Mouse (Mus musculus) kidney, embryonic 16.5 days (tissue): ENCODE results near the gene Gm10721. TPM values are rescaled to one million over a fixed set of nuclear protein-coding genes. Genes with fewer than 3 reads are reported as not detected.
"Not testable (repeated sequence)": the region's sequence is repeated elsewhere in the genome, so short reads cannot be mapped to it uniquely, and the experiment has no call there.

ENCODE experiments used
- ATAC-seq: fragments of 200-750 bp; cut with Nextera tagmentation; 2 replicates; pipeline ENCODE4 v1.8.0; 2017; ENCODE audit warnings: moderate TSS enrichment; ENCODE audit not compliant: low FRiP score, low TSS enrichment
- H3K27ac ChIP-seq: fragments of 300-500 bp; sonication (generic); 2 replicates; pipeline ENCODE4 v1.5.1; 2014; ENCODE audit warnings: low read length
- H3K27me3 ChIP-seq: fragments of 300-500 bp; sonication (generic); 2 replicates; pipeline ENCODE4 v1.6.1; 2014; ENCODE audit warnings: low read length, control low read depth, mixed read lengths; ENCODE audit not compliant: insufficient read depth
- H3K36me3 ChIP-seq: fragments of 300-500 bp; sonication (generic); 2 replicates; pipeline ENCODE4 v1.6.1; 2014; ENCODE audit warnings: low read length, control low read depth, mixed read lengths; ENCODE audit not compliant: insufficient read depth
- H3K4me1 ChIP-seq: fragments of 300-500 bp; sonication (generic); 2 replicates; pipeline ENCODE4 v1.6.1; 2014; ENCODE audit warnings: low read length, control low read depth, mixed read lengths; ENCODE audit not compliant: insufficient read depth
- H3K4me2 ChIP-seq: fragments of 300-500 bp; sonication (generic); replicated peaks from 2 replicates; pipeline ENCODE4 v1.6.1; 2014; ENCODE audit warnings: low read depth, low read length
- H3K4me3 ChIP-seq: fragments of 300-500 bp; sonication (generic); 2 replicates; pipeline ENCODE4 v1.5.1; 2014; ENCODE audit warnings: mild to moderate bottlenecking, low read length
- H3K9ac ChIP-seq: fragments of 300-500 bp; sonication (generic); replicated peaks from 2 replicates; pipeline ENCODE4 v1.6.1; 2014; ENCODE audit warnings: low read length
- H3K9me3 ChIP-seq: fragments of 300-500 bp; sonication (generic); 2 replicates; pipeline ENCODE4 v1.6.1; 2016; ENCODE audit warnings: low read length, control low read depth
- WGBS: fragments of 180-500 bp; shearing (Covaris S2); extraction: QIAGEN DNeasy Blood & Tissue Kit; methylation state at CpG from one replicate; pipeline ENCODE4 v1.1.7; 2014; 5-methylcytosine and 5-hydroxymethylcytosine counted together
- polyA plus RNA-seq: library from polyadenylated mRNA; unstranded; fragments of >200 nt; fragmentation: Nextera tagmentation; extraction: Ambion mirVana; gene quantifications from 2 replicates; pipeline ENCODE4 v1.2.1, GENCODE M21; 2015

The Gm10721 gene
- not detected in 2 replicates for polyA plus RNA-seq

DNA sequence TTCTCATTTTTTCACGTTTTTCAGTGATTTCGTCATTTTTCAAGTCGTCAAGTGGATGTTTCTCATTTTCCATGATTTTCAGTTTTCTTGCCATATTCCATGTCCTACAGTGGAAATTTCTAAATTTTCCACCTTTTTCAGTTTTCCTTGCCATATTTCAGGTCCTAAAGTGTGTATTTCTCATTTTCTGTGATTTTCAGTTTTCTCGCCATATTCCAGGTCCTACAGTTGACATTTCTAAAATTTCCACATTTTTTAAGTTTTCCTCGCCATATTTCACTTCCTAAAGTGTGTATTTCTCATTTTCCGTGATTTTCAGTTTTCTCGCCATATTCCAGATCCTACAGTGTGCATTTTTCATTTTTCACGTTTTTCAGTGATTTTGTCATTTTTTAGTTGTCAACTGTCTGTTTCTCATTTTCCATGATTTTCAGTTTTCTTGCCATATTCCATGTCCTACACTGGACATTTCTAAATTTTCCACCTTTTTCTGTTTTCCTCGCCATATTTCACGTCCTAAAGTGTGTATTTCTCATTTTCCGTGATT, at the start of gene Gm10721:
TSS of gene Gm10721 (plus strand) at position 408 of the 547 bp plus-strand sequence.
- H3K36me3 ChIP-seq, H3K27ac ChIP-seq, H3K27me3 ChIP-seq, H3K9me3 ChIP-seq, H3K9ac ChIP-seq, H3K4me3 ChIP-seq, H3K4me2 ChIP-seq, H3K4me1 ChIP-seq: not testable (repeated sequence)
- WGBS: no CpG with 5 or more reads among the region's 11 CpGs
- peak; percentile 76; the same call in 1 of the 2 replicates for ATAC-seq

DNA sequence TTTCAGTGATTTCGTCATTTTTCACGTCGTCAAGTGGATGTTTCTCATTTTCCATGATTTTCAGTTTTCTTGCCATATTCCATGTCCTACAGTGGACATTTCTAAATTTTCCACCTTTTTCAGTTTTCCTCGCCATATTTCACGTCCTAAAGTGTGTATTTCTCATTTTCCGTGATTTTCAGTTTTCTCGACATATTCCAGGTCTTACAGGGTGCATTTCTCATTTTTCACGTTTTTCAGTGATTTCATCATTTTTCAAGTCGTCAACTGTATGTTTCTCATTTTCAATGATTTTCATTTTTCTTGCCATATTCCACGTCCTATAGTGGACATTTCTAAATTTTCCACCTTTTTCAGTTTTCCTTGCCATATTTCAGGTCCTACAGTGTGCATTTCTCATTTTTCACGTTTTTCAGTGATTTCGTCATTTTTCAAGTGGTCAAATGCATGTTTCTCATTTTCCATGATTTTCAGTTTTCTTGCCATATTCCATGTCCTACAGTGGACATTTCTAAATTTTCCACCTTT, 12.4 kb upstream of the Gm10721 start, which contains the start of gene Gm10722:
TSS of gene Gm10722 (plus strand) at position 478 of the 528 bp plus-strand sequence.
- H3K4me1 ChIP-seq, ATAC-seq, H3K4me2 ChIP-seq, H3K9ac ChIP-seq, H3K4me3 ChIP-seq, H3K27ac ChIP-seq, H3K36me3 ChIP-seq, H3K27me3 ChIP-seq, H3K9me3 ChIP-seq: not testable (repeated sequence)
- 68% methylated on average over 12 of the region's 12 CpGs for WGBS

DNA sequence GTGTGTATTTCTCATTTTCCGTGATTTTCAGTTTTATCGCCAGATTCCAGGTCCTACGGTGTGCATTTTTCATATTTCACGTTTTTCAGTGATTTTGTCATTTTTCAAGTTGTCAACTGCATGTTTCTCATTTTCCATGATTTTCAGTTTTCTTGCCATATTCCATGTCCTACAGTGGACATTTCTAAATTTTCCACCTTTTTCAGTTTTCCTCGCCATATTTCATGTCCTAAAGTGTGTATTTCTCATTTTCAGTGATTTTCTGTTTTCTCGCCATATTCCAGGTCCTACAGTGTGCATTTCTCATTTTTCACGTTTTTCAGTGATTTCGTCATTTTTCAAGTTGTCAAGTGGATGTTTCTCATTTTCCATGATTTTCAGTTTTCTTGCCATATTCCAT, 11.9 kb upstream of the Gm10721 start:
- H3K9ac ChIP-seq, H3K36me3 ChIP-seq, H3K4me2 ChIP-seq, H3K4me3 ChIP-seq, H3K9me3 ChIP-seq, H3K4me1 ChIP-seq, ATAC-seq, H3K27ac ChIP-seq, H3K27me3 ChIP-seq: not testable (repeated sequence)
- 63% methylated on average over 8 of the region's 8 CpGs for WGBS

DNA sequence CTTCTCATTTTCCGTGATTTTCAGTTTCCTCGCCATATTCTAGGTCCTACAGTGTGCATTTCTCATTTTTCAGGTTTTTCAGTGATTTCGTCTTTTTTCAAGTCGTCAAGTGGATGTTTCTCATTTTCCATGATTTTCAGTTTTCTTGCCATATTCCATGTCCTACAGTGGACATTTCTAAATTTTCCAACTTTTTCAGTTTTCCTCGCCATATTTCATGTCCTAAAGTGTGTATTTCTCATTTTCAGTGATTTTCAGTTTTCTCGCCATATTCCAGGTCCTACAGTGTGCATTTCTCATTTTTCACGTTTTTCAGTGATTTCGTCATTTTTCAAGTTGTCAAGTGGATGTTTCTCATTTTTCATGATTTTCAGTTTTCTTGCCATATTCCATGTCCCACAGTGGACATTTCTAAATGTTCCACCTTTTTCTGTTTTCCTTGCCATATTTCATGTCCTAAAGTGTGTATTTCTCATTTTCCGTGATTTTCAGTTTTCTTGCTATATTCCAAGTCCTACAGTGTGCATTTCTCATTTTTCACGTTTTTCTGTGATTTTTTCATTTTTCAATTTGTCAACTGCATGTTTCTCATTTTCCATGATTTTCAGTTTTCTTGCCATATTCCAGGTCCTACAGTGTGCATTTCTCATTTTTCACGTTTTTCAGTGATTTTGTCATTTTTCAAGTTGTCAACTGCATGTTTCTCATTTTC, 10.8 kb upstream of the Gm10721 start:
- H3K4me1 ChIP-seq, H3K4me2 ChIP-seq, H3K9me3 ChIP-seq, H3K27me3 ChIP-seq, H3K27ac ChIP-seq, H3K9ac ChIP-seq, H3K4me3 ChIP-seq, H3K36me3 ChIP-seq: not testable (repeated sequence)
- ATAC-seq: peak; percentile 89
- WGBS: 54% methylated on average over 8 of the region's 11 CpGs

DNA sequence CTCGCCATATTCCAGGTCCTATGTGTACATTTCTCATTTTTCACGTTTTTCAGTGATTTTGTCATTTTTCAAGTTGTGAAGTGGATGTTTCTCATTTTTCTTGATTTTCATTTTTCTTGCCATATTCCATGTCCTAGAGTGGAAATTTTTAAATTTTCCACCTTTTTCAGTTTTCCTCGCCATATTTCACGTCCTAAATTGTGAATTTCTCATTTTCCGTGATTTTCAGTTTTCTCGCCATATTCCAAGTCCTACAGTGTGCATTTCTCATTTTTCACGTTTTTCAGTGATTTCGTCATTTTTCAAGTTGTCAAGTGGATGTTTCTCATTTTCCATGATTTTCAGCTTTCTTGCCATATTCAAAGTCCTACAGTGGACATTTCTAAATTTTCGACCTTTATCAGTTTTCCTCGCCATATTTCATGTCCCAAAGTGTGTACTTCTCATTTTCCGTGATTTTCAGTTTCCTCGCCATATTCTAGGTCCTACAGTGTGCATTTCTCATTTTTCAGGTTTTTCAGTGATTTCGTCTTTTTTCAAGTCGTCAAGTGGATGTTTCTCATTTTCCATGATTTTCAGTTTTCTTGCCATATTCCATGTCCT, 10.0 kb upstream of the Gm10721 start, which contains the start of gene Gm11168:
TSS of gene Gm11168 (plus strand) at position 553 of the 603 bp plus-strand sequence.
- not testable (repeated sequence) for H3K4me2 ChIP-seq, H3K4me1 ChIP-seq, H3K27ac ChIP-seq, H3K9ac ChIP-seq, H3K27me3 ChIP-seq, ATAC-seq, H3K9me3 ChIP-seq, H3K4me3 ChIP-seq, H3K36me3 ChIP-seq
- 70% methylated on average over 6 of the region's 14 CpGs for WGBS

DNA sequence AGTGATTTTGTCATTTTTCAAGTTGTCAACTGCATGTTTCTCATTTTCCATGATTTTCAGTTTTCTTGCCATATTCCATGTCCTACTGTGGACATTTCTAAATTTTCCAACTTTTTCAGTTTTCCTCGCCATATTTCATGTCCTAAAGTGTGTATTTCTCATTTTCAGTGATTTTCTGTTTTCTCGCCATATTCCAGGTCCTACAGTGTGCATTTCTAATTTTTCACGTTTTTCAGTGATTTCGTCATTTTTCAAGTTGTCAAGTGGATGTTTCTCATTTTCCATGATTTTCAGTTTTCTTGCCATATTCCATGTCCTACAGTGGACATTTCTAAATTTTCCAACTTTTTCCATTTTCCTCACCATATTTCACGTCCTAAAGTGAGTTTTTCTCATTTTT, 6.8 kb upstream of the Gm10721 start:
- WGBS: 86% methylated on average over 1 of the region's 5 CpGs
- H3K4me2 ChIP-seq, ATAC-seq: not testable (repeated sequence)

DNA sequence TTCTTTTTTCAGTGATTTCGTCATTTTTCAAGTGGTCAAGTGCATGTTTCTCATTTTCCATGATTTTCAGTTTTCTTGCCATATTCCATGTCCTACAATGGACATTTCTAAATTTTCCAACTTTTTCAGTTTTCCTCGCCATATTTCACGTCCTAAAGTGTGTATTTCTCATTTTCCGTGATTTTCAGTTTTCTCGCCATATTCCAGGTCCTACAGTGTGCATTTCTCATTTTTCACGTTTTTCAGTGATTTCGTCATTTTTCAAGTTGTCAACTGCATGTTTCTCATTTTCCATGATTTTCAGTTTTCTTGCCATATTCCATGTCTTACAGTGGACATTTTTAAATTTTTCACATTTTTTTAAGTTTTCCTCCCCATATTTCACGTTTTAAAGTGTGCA, 6.3 kb upstream of the Gm10721 start:
- not testable (repeated sequence) for H3K36me3 ChIP-seq, H3K4me3 ChIP-seq, H3K4me1 ChIP-seq, H3K27ac ChIP-seq, H3K27me3 ChIP-seq, H3K9ac ChIP-seq, H3K4me2 ChIP-seq, H3K9me3 ChIP-seq
- 76% methylated on average over 7 of the region's 8 CpGs for WGBS
- ATAC-seq: peak; percentile 78

More for the DNA sequence above, 6.8 kb upstream of the Gm10721 start:
- H3K4me1 ChIP-seq, H3K9me3 ChIP-seq, H3K36me3 ChIP-seq, H3K9ac ChIP-seq, H3K27me3 ChIP-seq, H3K4me3 ChIP-seq, H3K27ac ChIP-seq: not testable (repeated sequence)

DNA sequence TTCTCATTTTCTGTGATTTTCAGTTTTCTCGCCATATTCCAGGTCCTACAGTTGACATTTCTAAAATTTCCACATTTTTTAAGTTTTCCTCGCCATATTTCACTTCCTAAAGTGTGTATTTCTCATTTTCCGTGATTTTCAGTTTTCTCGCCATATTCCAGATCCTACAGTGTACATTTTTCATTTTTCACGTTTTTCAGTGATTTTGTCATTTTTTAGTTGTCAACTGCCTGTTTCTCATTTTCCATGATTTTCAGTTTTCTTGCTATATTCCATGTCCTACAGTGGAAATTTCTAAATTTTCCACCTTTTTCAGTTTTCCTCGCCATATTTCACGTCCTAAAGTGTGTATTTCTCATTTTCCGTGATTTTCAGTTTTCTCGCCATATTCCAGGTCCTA, 5.7 kb upstream of the Gm10721 start:
- H3K36me3 ChIP-seq, H3K4me2 ChIP-seq, H3K9ac ChIP-seq, H3K4me3 ChIP-seq, H3K9me3 ChIP-seq, H3K27ac ChIP-seq, H3K4me1 ChIP-seq, H3K27me3 ChIP-seq: not testable (repeated sequence)
- WGBS: 75% methylated on average over 6 of the region's 9 CpGs
- ATAC-seq: peak; percentile 25; the same call in 1 of the 2 replicates

DNA sequence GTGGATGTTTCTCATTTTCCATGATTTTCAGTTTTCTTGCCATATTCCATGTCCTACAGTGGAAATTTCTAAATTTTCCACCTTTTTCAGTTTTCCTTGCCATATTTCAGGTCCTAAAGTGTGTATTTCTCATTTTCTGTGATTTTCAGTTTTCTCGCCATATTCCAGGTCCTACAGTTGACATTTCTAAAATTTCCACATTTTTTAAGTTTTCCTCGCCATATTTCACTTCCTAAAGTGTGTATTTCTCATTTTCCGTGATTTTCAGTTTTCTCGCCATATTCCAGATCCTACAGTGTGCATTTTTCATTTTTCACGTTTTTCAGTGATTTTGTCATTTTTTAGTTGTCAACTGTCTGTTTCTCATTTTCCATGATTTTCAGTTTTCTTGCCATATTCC, 3.6 kb upstream of the Gm10721 start:
- not testable (repeated sequence) for H3K9me3 ChIP-seq, H3K4me3 ChIP-seq, H3K4me2 ChIP-seq, H3K27ac ChIP-seq, H3K27me3 ChIP-seq, H3K4me1 ChIP-seq, H3K9ac ChIP-seq, H3K36me3 ChIP-seq
- ATAC-seq: peak; percentile 54; the same call in 1 of the 2 replicates
- WGBS: no CpG with 5 or more reads among the region's 5 CpGs
